25 mouse cellular contexts compared by ENCODE assay signal in the genomic region with DNA sequence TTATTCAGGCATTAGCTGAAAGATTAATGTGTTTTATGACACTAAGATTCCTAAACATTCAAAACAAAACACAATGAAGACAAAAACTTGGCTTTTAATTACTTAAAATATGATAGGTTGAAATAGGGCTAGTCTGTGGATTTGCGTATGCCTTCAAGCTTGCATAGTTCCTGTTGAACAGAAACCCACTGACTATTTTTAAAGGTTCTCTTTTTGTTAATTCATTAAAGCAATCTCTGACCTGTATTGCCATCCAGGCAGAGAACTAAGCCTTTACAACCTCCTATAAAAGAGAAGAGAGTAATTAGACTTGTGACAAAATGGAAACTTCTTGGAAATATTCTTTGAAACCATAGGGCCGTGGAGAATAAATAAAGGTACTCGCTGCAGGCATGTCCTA.
"Had no signal": no experiment of that assay in that cellular context is flagged by ENCODE, and none has a peak within 500 bp of the region (broad histone marks: within the 10 kb centered on the region; RNA-seq: fewer than 3 reads in every experiment).

No protein-coding gene starts in this region.

- H3K4me2 ChIP-seq: heart, embryonic 11.5 days; heart, embryonic 13.5 days; heart, embryonic 15.5 days; hindbrain, embryonic 14.5 days; intestine, embryonic 15.5 days; limb, embryonic 12.5 days; liver, embryonic 11.5 days had no signal

- H3K9me3 ChIP-seq: heart, embryonic 13.5 days; heart, embryonic 15.5 days; intestine, embryonic 15.5 days; limb, embryonic 10.5 days; limb, embryonic 12.5 days had no signal

- H3K36me3 ChIP-seq: heart, embryonic 15.5 days; intestine, embryonic 15.5 days; limb, embryonic 10.5 days; limb, embryonic 12.5 days had no signal

- H3K27me3 ChIP-seq: heart, embryonic 13.5 days; heart, embryonic 15.5 days; intestine, embryonic 15.5 days; limb, embryonic 12.5 days had no signal

- H3K4me1 ChIP-seq: heart, embryonic 13.5 days; heart, embryonic 15.5 days; intestine, embryonic 15.5 days had no signal

- H3K9ac ChIP-seq: heart, embryonic 13.5 days; heart, embryonic 15.5 days; hindbrain, embryonic 14.5 days; intestine, embryonic 15.5 days; limb, embryonic 12.5 days had no signal

- DNase-seq: gastrocnemius, postnatal 14 days; gastrocnemius, postnatal 36 days; heart, adult 11 months; heart, adult 2 months; heart, postnatal 14 days; heart, postnatal 36 days; kidney, adult 18-20 months; kidney, adult 8-10 months; kidney, postnatal 10 days; kidney, postnatal 25 days; kidney, postnatal 4 days; liver had no signal

- H3K4me3 ChIP-seq: heart, adult 2 months; heart, embryonic 13.5 days; heart, embryonic 15.5 days; intestine, embryonic 15.5 days; layer of hippocampus, adult 2 months; left cerebral cortex, adult 2 months; limb, embryonic 10.5 days; limb, embryonic 12.5 days had no signal

- ATAC-seq: hindbrain, embryonic 16.5 days; inflammation-experienced regulatory T-cells, adult 6 months; intestine, embryonic 15.5 days; intestine, postnatal 0 days had no signal

- H3K27ac ChIP-seq: heart, adult 2 months; heart, embryonic 13.5 days; heart, embryonic 15.5 days; hindbrain, embryonic 14.5 days; intestine, embryonic 15.5 days; layer of hippocampus, adult 2 months; left cerebral cortex, adult 2 months; limb, embryonic 10.5 days; limb, embryonic 12.5 days had no signal
